ENCODE assay signal across 17 mouse cellular contexts in genomic region chr16:24331446-24332020, GRCm38 (mm10).
"Had no signal": no experiment of that assay in that cellular context is flagged by ENCODE, and none has a peak within 500 bp of the region (broad histone marks: within the 10 kb centered on the region; RNA-seq: fewer than 3 reads in every experiment).

No protein-coding gene starts in this region.

- H3K27ac ChIP-seq: kidney, postnatal 0 days; limb, embryonic 15.5 days; liver, embryonic 12.5 days; midbrain, embryonic 10.5 days; neural tube, embryonic 12.5 days had no signal

- H3K4me2 ChIP-seq: limb, embryonic 15.5 days; liver, embryonic 12.5 days; lung, embryonic 14.5 days; neural tube, embryonic 12.5 days had no signal

- H3K9ac ChIP-seq: limb, embryonic 15.5 days; liver, embryonic 12.5 days; lung, embryonic 14.5 days; neural tube, embryonic 12.5 days had no signal

- H3K27me3 ChIP-seq: limb, embryonic 15.5 days; liver, embryonic 12.5 days; neural tube, embryonic 12.5 days had no signal

- H3K4me1 ChIP-seq: limb, embryonic 15.5 days; liver, embryonic 12.5 days; midbrain, embryonic 10.5 days; neural tube, embryonic 12.5 days had no signal

- H3K9me3 ChIP-seq: limb, embryonic 15.5 days; liver, embryonic 12.5 days; midbrain, embryonic 10.5 days; neural tube, embryonic 12.5 days had no signal

- DNase-seq: kidney, adult 11 months; kidney, adult 9 months; kidney, postnatal 36 days; layer of hippocampus, adult 9-11 months; layer of hippocampus, postnatal 36 days; lung, embryonic 14.5 days; lung, postnatal 10 days; lung, postnatal 4 days; midbrain, embryonic 14.5 days; right cerebral cortex, postnatal 4 days; spleen, adult 18-20 months had no signal

- H3K4me3 ChIP-seq: limb, embryonic 15.5 days; liver, embryonic 12.5 days; midbrain, embryonic 10.5 days; myocyte; neural tube, embryonic 12.5 days had no signal

- ATAC-seq: liver, embryonic 12.5 days had no signal

- H3K36me3 ChIP-seq: limb, embryonic 15.5 days; liver, embryonic 12.5 days; midbrain, embryonic 10.5 days; neural tube, embryonic 12.5 days had no signal
